Mouse (Mus musculus): Measurements from ENCODE around the gene Mb.

Gene Mb

GRCm38 (mm10) chr15:77050570-77050969 is at the start of gene Mb:
Gene Mb (minus strand): TSS chr15:77050670.
- no peak for DNase-seq

DNA sequence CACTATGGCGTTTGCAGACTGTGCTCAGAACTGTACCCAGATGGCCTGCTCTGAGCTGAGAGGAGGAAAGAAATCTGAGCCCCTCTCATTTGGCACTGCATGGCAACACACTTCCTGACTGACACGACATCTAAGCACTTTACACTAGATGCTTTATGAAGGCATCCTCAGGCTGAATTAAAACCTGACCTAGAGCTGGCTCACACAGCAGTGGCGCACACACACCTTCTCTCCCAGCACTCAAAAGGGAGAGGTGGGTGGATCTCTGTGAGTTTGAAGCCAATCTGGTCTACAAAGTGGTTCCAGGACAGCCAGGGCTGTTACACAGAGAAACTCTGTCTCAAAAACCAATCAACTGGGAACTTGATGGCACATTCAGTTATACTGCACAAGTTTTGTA is 49.3 kb upstream of the Mb start:
- no peak for DNase-seq

DNA sequence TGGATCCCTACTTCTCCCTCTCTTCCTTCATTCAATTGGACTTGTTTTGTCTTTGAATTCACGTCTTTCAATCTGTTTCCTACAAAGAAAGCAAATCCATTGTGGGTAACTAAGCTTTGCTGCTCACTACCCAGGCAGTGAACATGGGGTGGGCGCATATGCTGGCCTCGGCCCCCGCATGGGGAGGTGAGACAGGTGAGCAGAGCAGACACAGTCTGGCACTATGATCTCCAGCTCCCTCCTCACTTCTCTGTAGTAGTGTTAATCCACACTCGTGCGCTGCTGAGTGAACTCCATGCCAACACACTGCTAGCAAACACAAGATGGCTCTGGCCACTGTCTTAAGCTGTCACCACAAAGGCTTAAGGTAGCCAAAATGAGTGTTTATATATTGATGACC is 46.9 kb upstream of the Mb start:
- no peak for DNase-seq

DNA sequence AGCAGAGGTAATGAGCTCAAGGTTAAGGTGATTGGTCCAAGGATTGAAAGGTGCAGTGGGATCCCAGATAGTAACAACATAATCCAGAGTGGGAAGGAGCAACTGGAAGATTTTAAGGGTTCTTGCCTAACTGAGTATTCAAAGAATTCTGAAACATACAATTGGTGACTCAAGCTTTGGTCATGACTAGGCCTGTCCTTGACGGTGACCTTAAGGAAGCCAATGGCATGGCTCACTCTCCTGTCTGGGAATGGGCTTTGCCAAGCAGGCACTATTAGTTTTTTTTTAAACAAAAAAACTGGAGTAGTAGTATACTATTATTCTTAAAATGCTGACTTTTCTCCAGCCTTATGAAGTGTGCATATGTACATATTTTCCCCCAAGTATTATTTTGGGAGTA is 44.7 kb upstream of the Mb start:
- no peak for DNase-seq

DNA sequence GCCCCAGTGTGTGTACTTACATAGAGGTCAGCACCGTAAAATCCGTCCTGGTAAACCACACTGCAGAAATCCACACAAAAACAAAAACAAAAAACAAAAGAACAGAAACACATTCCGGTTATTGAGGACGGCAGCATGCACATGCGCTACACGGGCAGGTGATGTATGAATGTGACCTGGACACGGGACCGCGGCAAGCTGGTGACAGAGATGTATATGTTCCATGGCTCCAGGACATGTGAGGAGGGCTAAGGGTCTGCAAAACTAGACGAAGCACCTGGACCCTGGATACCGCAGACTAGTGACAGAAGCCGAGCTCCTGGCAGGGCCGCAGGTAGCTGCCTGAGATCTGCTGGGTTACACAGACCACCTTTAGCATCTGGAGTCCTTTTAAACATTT is 44.0 kb upstream of the Mb start:
- no peak for DNase-seq

DNA sequence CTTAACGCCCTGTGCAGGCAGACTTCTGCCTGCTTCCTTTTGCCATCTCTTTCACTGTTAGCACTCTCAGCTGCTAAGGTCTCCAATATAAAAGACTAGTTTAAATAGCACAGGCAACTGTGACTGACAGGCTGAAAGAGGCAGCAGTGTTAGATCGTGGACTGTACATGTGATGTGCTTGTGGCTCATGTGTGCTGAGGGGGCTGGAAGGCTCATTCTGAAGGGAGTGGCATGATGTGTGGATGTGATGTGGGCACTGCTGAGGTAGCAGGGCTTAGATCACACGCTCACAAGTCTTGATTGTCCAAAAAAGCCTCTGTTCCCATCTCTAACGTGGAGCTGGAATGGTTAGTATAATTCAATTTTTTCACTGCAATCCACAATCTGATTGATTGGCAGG is 40.9 kb upstream of the Mb start:
- DNase-seq = no peak

DNA sequence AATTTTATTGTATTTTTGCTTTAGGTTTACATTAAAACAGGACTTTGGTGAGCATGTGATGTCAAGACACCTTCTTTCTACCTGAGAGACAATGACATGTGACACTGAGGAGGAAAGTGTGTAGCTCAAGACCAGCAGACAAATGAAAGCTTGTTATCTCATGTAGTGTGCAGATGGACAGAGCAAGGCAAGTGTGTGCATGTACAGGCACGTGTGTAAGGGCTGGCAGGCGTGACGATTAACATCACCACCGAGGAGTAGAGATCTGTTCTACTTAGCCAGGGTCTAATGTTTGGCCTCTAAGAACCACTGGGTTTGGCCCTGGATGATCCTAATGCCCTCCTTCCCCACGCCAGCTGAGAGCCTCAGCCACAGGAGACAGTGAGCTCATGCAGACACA is 40.1 kb upstream of the Mb start:
- no peak for DNase-seq

GRCm38 (mm10) chr15:77089249-77089648 is 38.8 kb upstream of the Mb start:
- DNase-seq = peak; percentile 14

- DNase-seq = no peak
Measured at GRCm38 (mm10) chr15:77086488-77086887, 36.0 kb upstream of the Mb start.

DNA sequence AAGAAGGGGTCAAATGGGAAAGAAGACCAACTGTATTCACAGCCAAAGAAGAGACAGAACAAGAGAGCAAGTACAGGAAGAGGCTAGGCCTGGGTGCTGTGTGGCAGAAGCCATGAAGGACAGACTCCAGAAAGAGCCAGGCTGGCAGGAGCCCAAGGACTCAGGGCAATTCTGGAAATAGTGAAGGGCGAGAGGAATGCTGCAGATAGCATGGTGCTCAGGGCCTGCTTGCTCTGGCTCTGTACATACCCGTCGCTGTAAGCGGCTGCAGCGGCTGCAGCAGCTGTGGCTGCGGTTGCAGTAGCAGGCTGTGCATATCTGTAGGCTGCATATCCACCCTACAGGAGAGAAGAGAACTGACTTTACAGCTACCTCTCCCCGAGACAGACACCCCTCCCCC is 35.3 kb upstream of the Mb start:
- DNase-seq = peak; percentile 16

GRCm38 (mm10) chr15:77081454-77081853 is 31.0 kb upstream of the Mb start:
- DNase-seq = no peak

- no peak for DNase-seq
Measured at GRCm38 (mm10) chr15:77080684-77081254, 30.3 kb upstream of the Mb start.

DNA sequence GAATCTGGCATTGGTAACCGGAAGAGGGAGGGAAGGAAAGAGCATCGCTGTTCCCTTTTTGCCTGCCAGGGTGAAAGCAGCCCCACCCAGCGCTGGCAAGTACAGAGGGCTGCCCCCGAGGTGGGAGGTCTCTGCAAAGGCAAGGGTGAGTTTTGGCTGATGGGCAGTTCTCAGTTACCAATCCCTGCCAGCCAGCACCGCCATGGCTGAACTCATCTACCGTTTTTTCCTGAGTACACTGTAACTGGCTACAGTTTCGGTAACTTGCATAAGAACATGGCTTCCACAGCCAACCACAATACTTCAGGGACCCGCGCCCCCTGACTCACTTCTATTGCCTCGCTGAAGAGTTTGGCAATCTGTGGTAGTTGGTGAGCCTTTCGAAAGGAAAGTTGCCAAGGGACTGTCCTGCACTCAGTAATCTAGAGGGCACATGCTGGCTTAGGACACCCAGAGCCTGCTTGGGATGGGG is 29.5 kb upstream of the Mb start:
- DNase-seq = no peak

DNA sequence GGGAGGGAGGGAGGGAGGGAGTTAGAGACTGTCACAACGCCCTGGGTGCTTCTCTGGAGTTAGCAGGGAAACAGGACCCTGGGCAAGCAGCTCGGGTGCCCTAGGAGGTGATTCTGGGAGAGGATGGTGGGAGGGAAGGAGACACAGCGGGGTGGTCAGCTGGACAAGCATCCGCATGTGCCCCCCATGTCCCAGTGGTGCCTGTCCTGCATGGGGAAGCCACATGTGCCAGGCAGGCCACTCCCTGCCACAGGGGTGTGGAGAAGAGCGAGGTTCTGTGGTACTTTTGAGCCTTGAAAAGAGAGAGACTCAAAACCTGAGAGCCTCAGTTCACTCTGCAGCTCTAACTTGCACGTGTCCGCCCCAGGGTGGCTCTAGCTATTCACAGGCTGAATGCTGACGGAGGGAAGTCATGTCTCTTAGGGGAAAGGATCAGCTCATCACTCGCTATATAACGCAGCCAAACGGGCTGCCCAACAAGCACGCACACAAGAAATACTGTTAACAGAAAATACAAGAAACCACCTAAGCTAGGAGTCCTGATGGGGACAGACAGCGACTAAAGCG is 28.9 kb upstream of the Mb start:
- DNase-seq = no peak

GRCm38 (mm10) chr15:77078786-77079185 is 28.3 kb upstream of the Mb start:
- no peak for DNase-seq

- DNase-seq = no peak
Measured at GRCm38 (mm10) chr15:77077906-77078305, 27.4 kb upstream of the Mb start.

GRCm38 (mm10) chr15:77076523-77076922 is 26.1 kb upstream of the Mb start:
- no peak for DNase-seq

DNA sequence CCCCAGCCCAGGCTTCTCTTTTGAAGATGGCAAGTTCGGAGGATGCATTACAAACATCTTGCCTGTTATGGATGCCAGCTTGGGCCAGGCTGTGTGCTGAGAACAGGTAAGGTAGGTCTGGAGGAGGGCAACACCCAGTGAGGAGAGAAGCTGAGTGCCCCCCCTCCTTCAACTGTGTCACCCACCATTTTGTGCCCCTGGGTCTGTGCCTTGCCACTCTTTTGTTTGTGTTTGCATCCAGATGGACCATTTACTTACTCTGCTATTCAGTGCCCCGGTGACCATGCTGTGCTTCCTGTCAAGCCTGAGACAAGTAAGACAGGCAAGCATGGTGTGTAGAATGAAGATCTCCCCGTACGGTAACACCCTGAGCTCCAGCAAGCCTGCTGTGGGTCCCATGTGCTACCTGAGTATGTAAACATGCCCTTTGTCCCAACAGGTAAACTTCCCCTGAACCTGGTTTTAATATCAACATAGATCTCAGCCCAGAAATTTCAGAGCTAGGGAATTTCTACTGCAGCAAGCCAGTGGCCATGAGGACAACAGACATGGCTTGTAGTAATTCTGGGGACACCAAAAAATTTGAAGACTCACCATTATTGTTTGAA is 22.2 kb upstream of the Mb start:
- DNase-seq = no peak

- DNase-seq = no peak
Measured at GRCm38 (mm10) chr15:77071501-77071900, 21.0 kb upstream of the Mb start.

DNA sequence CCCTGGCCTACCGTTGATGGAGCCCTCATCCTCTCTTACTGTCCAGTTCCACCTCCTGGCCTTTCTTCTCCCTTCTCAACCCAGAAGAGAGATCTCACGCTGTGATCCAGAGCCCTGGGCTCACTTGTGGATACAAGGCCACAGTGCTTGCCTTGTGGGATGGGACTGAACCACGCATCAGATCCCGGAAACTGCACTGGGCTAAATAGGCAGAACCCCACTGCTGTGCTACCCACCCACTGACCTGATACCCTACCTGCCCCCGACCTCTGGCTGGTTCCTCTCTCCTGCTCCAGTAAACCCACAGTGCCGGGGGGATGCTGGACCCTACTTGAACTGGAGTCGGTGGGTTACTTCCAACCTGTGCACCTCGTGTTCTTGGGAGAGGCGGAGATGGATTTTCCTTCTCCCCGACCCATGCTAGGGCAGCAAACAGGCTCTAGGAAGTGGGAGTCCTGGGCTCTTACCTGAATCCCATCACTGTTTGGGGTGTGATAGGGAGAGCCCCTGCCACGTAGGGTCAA is 20.3 kb upstream of the Mb start:
- DNase-seq = no peak

DNA sequence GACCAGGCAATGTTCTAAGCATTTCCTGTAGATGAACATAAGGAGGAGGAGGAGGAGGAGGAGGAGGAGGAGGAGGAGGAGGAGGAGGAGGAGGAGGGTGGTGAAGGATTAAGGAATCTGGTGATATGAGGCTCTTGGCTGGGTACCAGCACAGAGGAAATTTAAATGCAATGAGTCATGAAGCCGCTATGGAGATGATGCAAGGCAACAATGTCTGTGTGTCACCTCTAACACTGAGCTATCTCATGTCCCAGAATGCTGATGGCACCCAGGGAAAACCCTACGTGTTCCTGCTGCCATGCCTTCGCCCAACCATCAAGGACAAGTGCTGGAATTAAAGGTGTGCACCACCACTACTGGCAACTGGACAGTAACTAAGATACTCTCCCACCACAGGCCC is 18.5 kb upstream of the Mb start:
- DNase-seq = no peak

DNA sequence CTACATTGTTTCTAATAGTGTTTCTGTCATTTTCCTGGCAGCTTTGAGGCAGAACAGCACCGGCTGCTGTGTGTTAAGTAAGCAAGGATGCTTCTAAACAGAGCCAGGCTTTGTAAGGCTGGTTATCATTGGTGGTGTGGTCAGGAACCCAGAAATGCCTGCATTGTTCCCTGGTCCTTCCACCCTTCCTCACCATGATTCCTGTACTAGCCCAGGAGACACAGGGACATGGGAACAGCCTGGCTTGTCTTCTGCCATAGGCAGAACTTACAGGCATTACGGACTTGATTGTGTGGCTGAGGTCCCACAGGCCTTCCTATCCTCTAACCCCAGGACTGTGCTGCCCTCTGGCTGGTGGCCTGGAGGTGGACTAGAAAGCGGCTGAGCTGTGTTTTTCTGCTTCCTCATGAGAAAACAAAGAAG is 18.0 kb upstream of the Mb start:
- DNase-seq = no peak

DNA sequence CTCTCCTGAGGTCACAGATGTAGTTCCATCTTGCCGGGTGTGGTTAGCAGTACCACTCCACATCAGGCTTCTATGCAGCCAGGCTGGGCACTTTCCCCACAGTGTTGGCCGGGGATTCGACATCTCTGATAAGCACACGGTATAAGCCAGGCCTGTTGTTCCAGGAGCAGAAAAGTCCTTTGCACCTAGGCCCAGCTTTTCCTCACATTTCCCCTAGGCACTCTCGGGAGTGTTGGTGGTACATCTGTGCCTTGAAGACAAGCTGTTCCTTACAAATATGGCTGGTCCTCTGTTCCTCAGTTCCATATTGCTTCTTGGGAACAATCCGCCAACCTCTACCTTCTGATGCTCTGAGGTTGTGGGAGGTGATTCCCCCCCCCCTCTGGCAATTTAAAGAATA is 15.8 kb upstream of the Mb start:
- DNase-seq = no peak

DNA sequence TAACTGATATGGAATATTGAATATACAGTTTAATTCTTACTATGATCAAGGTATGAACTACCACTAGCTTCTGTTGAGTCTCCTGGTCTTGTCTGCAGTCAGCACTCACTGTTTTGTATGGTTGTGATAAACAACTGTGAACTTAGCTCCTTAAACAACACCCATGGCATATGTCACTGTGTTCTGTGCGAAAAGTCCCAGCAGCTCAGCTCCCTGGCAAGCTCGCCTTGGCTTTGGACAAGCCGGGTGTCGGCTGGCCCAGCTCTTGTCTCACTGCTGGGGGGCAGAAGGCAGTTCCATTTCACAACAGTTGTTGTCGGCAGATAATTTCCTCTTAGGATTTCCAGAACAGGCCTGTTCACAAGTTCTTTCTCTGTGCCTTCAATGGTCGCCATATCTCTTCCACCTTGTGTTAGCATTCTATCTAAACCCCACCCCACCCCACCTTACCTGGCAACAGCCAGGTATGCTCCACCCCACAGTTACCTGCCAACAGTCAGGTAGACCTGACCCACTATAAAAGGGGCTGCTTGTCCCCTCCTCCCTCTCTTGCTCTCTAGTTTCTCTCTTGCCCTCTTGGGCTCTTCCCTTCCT is 14.9 kb upstream of the Mb start:
- no peak for DNase-seq

All from kidney, adult 11 months (tissue).